Mouse (Mus musculus): Measurements from ENCODE around the gene Ap1ar. TPM values are rescaled to one million over a fixed set of nuclear protein-coding genes. Genes with fewer than 3 reads are reported as not detected.
A peak's percentile ranks its signal among the peaks of the same experiment; 100 is the strongest.

Ap1ar gene
- 66.9 and 70.0 TPM in 2 replicates for polyA plus RNA-seq (2015; fragmentation: Nextera tagmentation; extraction: Ambion mirVana)

DNA sequence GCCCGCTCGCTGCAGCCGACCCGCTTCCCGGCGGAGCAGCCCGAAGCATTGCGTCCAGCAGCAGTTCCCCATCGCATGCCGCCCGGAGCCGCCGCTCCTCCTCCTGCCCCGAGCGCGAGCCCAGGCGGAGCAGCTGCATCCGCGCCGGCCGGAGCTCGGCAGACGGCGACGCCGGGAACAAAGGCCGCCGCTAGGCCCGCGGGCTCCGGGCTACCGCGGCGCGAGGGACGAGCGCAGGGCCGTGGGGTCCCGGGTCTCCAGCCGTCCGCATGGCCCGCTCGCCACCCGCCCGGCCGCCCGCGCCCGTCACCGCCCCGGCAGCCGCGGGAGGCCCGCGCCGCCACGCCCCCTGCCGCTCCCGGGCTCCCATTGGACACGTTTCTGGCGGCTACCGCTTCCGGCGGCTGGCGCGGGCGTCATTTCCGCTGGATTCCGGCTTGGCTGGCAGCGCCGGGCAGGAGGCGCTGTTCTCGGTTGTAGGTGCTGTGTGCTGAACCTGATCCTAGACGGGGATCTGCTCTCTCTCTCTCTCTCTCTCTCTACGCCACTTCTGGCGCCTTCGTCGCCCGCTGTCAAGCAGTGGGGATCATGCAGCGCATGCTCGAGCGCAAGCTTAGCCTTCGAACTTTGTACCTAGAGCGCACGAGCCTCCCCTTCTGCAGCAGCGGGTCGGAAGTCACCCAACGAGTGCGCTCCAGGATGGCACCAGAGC lies at the start of gene Ap1ar:
Ap1ar (minus strand) TSS at position 370 of the 712 bp plus-strand sequence.
- Histone ChIP-seq H3K27me3 (replicated peaks) (no peaks in the 10 kb centered on the region), H3K4me1 (0 out of 2 replicates have a peak, but pooled peaks cover 7% of the 10 kb centered on the region), H3K27ac (peak within 1 kb of the TSS; percentile 96), H3K9ac (peak within 1 kb of the TSS; percentile 83), H3K4me2 (peak within 1 kb of the TSS; percentile 78), H3K9me3 (no peaks in the 10 kb centered on the region), H3K36me3 (no peaks in the 10 kb centered on the region), H3K4me3 (replicated peaks) (peak within 1 kb of the TSS; percentile 79)
- under 1% methylated on average over 89 of the region's 89 CpGs for WGBS
- peak; percentile 97 for ATAC-seq (ENCODE audit: insufficient read depth, low FRiP score, low read depth)

DNA sequence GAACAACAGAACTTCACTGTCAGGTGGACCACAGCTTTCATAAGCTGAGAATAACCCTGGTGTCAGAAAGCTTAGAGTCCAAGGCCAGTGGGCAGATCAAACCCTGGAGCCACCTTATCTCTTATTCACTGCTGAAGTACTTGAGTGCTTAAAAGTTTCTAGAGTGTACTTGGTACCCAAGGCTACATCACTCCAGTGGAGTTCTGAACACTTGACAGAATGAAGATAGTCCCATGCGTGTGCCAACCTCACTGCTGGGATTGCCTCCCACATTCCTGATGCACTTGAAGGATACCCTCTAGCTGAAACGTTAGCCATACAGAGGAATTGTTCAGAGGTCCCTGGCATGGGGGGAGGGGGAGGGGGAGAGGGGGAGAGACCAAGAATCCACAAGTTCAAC lies 44.4 kb upstream of the Ap1ar start:
- WGBS, result 64% methylated on average over 2 of the region's 2 CpGs
- Histone ChIP-seq H3K4me1 (no peaks in the 10 kb centered on the region), H3K27ac (no peak overlapping the region), H3K4me2 (no peak overlapping the region), H3K4me3 (replicated peaks) (no peak overlapping the region), H3K9ac (no peak overlapping the region), H3K9me3 (no peaks in the 10 kb centered on the region), H3K27me3 (replicated peaks) (no peaks in the 10 kb centered on the region), H3K36me3 (no peaks in the 10 kb centered on the region)
- ATAC-seq (ENCODE audit: insufficient read depth, low FRiP score, low read depth), result no peak

DNA sequence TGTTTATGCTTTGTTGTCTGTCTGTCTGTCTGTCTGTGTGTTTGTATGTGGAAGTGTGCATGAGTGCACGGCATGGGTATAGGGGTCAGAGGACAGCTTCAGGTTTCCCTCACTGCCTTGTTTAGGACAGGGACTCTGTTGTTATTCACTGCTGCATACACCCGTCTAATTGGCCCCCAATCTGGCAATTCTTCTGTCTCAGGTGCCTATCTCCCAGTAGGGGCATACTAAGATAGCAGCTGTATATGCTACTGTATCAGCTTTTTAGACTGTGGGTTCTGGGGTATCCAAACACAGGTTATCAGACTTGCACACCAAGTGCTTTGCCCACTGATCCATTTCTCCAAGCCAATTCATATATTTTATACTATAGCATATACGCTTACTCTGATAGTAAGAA lies 42.6 kb upstream of the Ap1ar start:
- 85% methylated on average over 3 of the region's 3 CpGs for whole genome bisulfite sequencing
- H3K9me3 ChIP-seq, result no peaks in the 10 kb centered on the region
- H3K27ac ChIP-seq, result no peak overlapping the region
- no peaks in the 10 kb centered on the region for H3K36me3 ChIP-seq
- no peak for ATAC-seq (ENCODE audit: insufficient read depth, low FRiP score, low read depth)
- no peak overlapping the region for H3K4me2 ChIP-seq
- no peak overlapping the region for H3K4me3 ChIP-seq (replicated peaks)
- H3K4me1 ChIP-seq, result no peaks in the 10 kb centered on the region
- no peaks in the 10 kb centered on the region for H3K27me3 ChIP-seq (replicated peaks)
- no peak overlapping the region for H3K9ac ChIP-seq

DNA sequence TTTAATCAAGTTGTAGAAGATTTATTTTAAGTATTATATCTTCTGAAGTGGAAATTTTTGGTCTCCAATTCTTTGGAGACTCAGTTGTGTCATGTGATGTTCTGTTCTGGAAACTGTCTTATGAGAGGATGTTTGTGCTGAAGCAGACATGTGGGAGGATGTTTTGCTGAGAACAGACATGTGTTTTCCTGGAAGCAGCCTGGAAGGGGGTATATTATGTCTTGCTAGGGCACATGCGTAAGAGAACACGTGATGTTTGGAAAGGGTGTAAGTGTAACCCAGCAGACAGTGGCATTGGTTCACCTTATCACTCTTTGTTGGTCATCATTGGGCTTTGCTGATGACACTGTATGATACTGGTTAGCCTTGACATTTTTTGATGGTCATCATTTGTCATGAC lies 38.2 kb upstream of the Ap1ar start:
- Histone ChIP-seq H3K36me3 (no peaks in the 10 kb centered on the region), H3K9me3 (no peaks in the 10 kb centered on the region), H3K4me1 (no peaks in the 10 kb centered on the region), H3K4me2 (no peak overlapping the region), H3K4me3 (replicated peaks) (no peak overlapping the region), H3K27ac (no peak overlapping the region), H3K27me3 (replicated peaks) (no peaks in the 10 kb centered on the region), H3K9ac (no peak overlapping the region)
- ATAC-seq (ENCODE audit: insufficient read depth, low FRiP score, low read depth), result no peak
- WGBS, result 86% methylated on average over 2 of the region's 2 CpGs

GRCm38 (mm10) chr3:127875059-127875458 lies 37.7 kb upstream of the Ap1ar start:
- no peak overlapping the region for H3K27ac ChIP-seq
- no peak overlapping the region for H3K4me3 ChIP-seq (replicated peaks)
- no peaks in the 10 kb centered on the region for H3K27me3 ChIP-seq (replicated peaks)
- no peak overlapping the region for H3K4me2 ChIP-seq
- H3K9ac ChIP-seq, result no peak overlapping the region
- H3K4me1 ChIP-seq, result no peaks in the 10 kb centered on the region
- 70% methylated on average over 7 of the region's 7 CpGs for WGBS
- no peak for ATAC-seq (ENCODE audit: insufficient read depth, low FRiP score, low read depth)
- no peaks in the 10 kb centered on the region for H3K9me3 ChIP-seq
- no peaks in the 10 kb centered on the region for H3K36me3 ChIP-seq

DNA sequence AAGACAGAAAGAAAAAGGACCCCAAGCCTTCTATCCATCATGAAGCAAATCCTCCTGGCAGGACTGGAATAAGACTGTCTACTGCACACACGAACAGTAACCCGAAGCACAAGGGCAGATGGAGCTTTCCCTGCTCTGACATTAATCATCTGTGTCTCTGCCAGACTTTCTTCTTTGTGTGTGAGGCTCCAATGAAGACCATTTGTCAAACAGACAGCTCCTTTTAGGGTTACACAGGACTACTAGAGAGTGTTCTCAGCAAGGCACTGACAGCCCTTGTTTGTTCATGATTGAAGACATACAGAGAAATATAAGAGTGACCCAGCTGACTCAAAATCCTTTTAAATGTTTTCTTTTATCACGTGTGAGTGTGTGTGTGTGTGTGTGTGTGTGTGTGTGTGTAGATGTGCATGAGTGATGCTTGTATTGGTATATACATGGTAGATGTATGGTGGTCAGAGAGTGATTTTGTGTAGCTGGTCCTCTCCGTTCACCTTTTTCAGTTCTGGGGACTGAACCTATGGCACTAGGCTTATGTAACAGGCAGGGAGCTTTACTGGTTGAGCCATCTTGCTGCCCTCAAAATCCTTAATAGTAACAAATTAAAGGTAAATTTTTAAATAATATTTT lies 37.0 kb upstream of the Ap1ar start:
- Histone ChIP-seq H3K4me2 (no peak overlapping the region), H3K9me3 (no peaks in the 10 kb centered on the region), H3K9ac (no peak overlapping the region), H3K4me1 (no peaks in the 10 kb centered on the region), H3K4me3 (replicated peaks) (no peak overlapping the region), H3K27me3 (replicated peaks) (no peaks in the 10 kb centered on the region), H3K36me3 (no peaks in the 10 kb centered on the region), H3K27ac (no peak overlapping the region)
- WGBS, result 16% methylated on average over 4 of the region's 4 CpGs
- peak; percentile 27; the same call in 1 of the 2 replicates for ATAC-seq (ENCODE audit: insufficient read depth, low FRiP score, low read depth)

- H3K27me3 ChIP-seq (replicated peaks), result no peaks in the 10 kb centered on the region
- no peaks in the 10 kb centered on the region for H3K9me3 ChIP-seq
- no peaks in the 10 kb centered on the region for H3K4me1 ChIP-seq
- no peak overlapping the region for H3K27ac ChIP-seq
- WGBS, result 75% methylated on average over 9 of the region's 9 CpGs
- no peak overlapping the region for H3K4me2 ChIP-seq
- H3K9ac ChIP-seq, result no peak overlapping the region
- H3K36me3 ChIP-seq, result no peaks in the 10 kb centered on the region
- no peak overlapping the region for H3K4me3 ChIP-seq (replicated peaks)
- ATAC-seq (ENCODE audit: insufficient read depth, low FRiP score, low read depth), result no peak
These were observed 34.3 kb upstream of the Ap1ar start for GRCm38 (mm10) chr3:127871575-127871974.

DNA sequence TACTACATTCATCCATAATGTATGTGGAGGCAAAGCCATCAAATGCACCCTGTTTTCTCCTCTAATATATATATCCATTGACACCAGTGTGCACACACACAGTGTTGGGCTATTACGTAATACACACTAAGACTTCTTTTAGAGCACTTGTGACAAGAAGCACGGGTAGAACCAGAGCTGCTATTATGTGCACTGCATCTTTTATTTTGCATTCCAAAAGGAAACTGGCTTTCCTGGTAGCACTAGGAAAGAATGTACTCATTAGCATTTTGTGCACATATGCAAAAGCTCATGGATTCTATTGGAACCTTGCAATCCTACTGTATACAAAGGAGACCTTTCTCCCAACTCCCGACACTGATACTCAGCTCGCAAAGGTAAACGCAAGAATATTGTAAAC lies 31.6 kb upstream of the Ap1ar start:
- Histone ChIP-seq H3K27me3 (replicated peaks) (no peaks in the 10 kb centered on the region), H3K27ac (no peak overlapping the region), H3K9me3 (no peaks in the 10 kb centered on the region), H3K9ac (no peak overlapping the region), H3K4me1 (0 out of 2 replicates have a peak, but pooled peaks cover 5% of the 10 kb centered on the region), H3K4me2 (no peak overlapping the region), H3K36me3 (no peaks in the 10 kb centered on the region), H3K4me3 (replicated peaks) (no peak overlapping the region)
- no peak for ATAC-seq (ENCODE audit: insufficient read depth, low FRiP score, low read depth)
- WGBS, result 60% methylated on average over 5 of the region's 5 CpGs

GRCm38 (mm10) chr3:127868046-127868758 lies 30.9 kb upstream of the Ap1ar start:
- Histone ChIP-seq H3K9me3 (no peaks in the 10 kb centered on the region), H3K4me1 (0 out of 2 replicates have a peak, but pooled peaks cover 5% of the 10 kb centered on the region), H3K4me2 (no peak overlapping the region), H3K27me3 (replicated peaks) (no peaks in the 10 kb centered on the region), H3K27ac (no peak overlapping the region), H3K9ac (no peak overlapping the region), H3K36me3 (no peaks in the 10 kb centered on the region), H3K4me3 (replicated peaks) (no peak overlapping the region)
- no peak for ATAC-seq (ENCODE audit: insufficient read depth, low FRiP score, low read depth)
- 85% methylated on average over 9 of the region's 9 CpGs for WGBS

- whole genome bisulfite sequencing, result 30% methylated on average over 2 of the region's 2 CpGs
- Histone ChIP-seq H3K4me2 (no peak overlapping the region), H3K27me3 (replicated peaks) (no peaks in the 10 kb centered on the region), H3K9ac (no peak overlapping the region), H3K4me1 (0 out of 2 replicates have a peak, but pooled peaks cover 5% of the 10 kb centered on the region), H3K9me3 (no peaks in the 10 kb centered on the region), H3K27ac (peak overlapping the region; percentile 49), H3K4me3 (replicated peaks) (no peak overlapping the region), H3K36me3 (no peaks in the 10 kb centered on the region)
- no peak for ATAC-seq (ENCODE audit: insufficient read depth, low FRiP score, low read depth)
These were observed 26.9 kb upstream of the Ap1ar start for GRCm38 (mm10) chr3:127864242-127864641.

DNA sequence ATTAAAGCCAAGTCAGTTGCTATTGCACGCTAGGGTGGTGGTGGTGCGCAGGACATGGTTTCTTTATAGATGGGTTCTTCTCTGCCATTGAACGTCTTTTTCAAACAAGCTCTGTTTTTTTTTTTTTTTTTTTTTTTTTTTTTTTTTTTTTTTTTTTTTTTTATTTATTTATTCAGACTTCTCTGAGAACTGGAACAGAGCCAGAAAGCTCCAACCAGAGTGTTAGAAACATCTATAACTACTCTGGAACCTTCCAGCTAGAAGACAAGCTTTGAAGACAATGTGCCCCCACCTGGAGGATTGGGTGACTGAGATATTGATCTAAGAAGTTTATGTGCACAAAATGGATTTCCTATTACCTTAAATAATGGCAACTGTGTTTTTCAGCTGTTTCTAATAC lies 26.2 kb upstream of the Ap1ar start:
- no peak overlapping the region for H3K4me2 ChIP-seq
- H3K27ac ChIP-seq, result no peak overlapping the region; the same call in 1 of the 2 replicates
- no peaks in the 10 kb centered on the region for H3K27me3 ChIP-seq (replicated peaks)
- H3K4me3 ChIP-seq (replicated peaks), result no peak overlapping the region
- no peaks in the 10 kb centered on the region for H3K36me3 ChIP-seq
- no peak overlapping the region for H3K9ac ChIP-seq
- no peak for ATAC-seq (ENCODE audit: insufficient read depth, low FRiP score, low read depth)
- 49% methylated on average over 3 of the region's 3 CpGs for WGBS
- H3K9me3 ChIP-seq, result no peaks in the 10 kb centered on the region
- 0 out of 2 replicates have a peak, but pooled peaks cover 5% of the 10 kb centered on the region for H3K4me1 ChIP-seq

DNA sequence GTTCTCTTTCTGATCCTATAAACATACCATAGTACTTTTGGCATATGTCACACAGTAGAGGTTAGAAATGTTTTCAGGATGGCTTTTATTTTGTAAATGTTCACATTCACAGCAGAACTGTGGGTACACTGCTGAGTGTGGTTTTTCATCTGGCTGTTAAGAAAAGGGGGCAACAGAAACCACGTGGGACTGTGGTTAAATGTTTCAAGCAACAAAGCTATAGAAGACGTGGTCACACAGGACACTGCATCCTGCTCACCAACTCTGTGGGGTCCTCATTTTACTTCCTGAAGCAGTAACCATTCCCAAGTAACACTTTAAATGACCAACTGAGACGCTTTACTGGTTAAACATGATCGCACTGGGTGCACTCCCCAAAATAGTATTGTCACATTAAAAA lies 25.2 kb upstream of the Ap1ar start:
- Histone ChIP-seq H3K4me1 (0 out of 2 replicates have a peak, but pooled peaks cover 5% of the 10 kb centered on the region), H3K36me3 (no peaks in the 10 kb centered on the region), H3K9ac (no peak overlapping the region), H3K27me3 (replicated peaks) (no peaks in the 10 kb centered on the region), H3K4me3 (replicated peaks) (no peak overlapping the region), H3K9me3 (no peaks in the 10 kb centered on the region), H3K27ac (no peak overlapping the region), H3K4me2 (no peak overlapping the region)
- no peak for ATAC-seq (ENCODE audit: insufficient read depth, low FRiP score, low read depth)
- WGBS, result 66% methylated on average over 4 of the region's 4 CpGs
